Mouse (Mus musculus): ENCODE results near the gene Nolc1. TPM values are rescaled to one million over a fixed set of nuclear protein-coding genes. Genes with fewer than 3 reads are reported as not detected.

Gene Nolc1
- polyA plus RNA-seq, 1 experiment from 2014 or later: 22.2 TPM

GRCm38 (mm10) chr19:46110214-46110613 is 34.6 kb downstream of the Nolc1 start:
- no peaks in the 10 kb centered on the region for H3K36me3 ChIP-seq (ENCODE audit: control insufficient read depth, insufficient read depth)
- 92% methylated on average over 2 of the region's 2 CpGs for WGBS
- no peak for TF ChIP-seq CTCF (IDR thresholded peaks at IDR 0.05; ENCODE audit: low read depth)
- H3K27ac ChIP-seq (ENCODE audit: low read depth, low read length): no peak overlapping the region
- no peaks in the 10 kb centered on the region for H3K4me1 ChIP-seq (replicated peaks; ENCODE audit: control insufficient read depth, insufficient read depth, low read length)
- H3K9ac ChIP-seq (ENCODE audit: low read depth, low read length): no peak overlapping the region
- H3K4me3 ChIP-seq (ENCODE audit: low read depth, low read length): no peak overlapping the region
- no peak for ATAC-seq
- H3K27me3 ChIP-seq (replicated peaks; ENCODE audit: control insufficient read depth, insufficient read depth, low read length): no peaks in the 10 kb centered on the region
- no peak overlapping the region for H3K4me2 ChIP-seq (replicated peaks; ENCODE audit: low read depth)
- no peaks in the 10 kb centered on the region for H3K9me3 ChIP-seq (ENCODE audit: control insufficient read depth)

- WGBS: 86% methylated on average over 5 of the region's 5 CpGs
- no peak overlapping the region for H3K4me3 ChIP-seq (ENCODE audit: low read depth, low read length)
- H3K27me3 ChIP-seq (replicated peaks; ENCODE audit: control insufficient read depth, insufficient read depth, low read length): no peaks in the 10 kb centered on the region
- no peaks in the 10 kb centered on the region for H3K4me1 ChIP-seq (replicated peaks; ENCODE audit: control insufficient read depth, insufficient read depth, low read length)
- H3K36me3 ChIP-seq (ENCODE audit: control insufficient read depth, insufficient read depth): no peaks in the 10 kb centered on the region
- no peak overlapping the region for H3K4me2 ChIP-seq (replicated peaks; ENCODE audit: low read depth)
- no peaks in the 10 kb centered on the region for H3K9me3 ChIP-seq (ENCODE audit: control insufficient read depth)
- H3K27ac ChIP-seq (ENCODE audit: low read depth, low read length): no peak overlapping the region
- ATAC-seq: no peak
- no peak overlapping the region for H3K9ac ChIP-seq (ENCODE audit: low read depth, low read length)
- no peak for TF ChIP-seq CTCF (IDR thresholded peaks at IDR 0.05; ENCODE audit: low read depth)
Observed at GRCm38 (mm10) chr19:46110781-46111180, 35.1 kb downstream of the Nolc1 start.

DNA sequence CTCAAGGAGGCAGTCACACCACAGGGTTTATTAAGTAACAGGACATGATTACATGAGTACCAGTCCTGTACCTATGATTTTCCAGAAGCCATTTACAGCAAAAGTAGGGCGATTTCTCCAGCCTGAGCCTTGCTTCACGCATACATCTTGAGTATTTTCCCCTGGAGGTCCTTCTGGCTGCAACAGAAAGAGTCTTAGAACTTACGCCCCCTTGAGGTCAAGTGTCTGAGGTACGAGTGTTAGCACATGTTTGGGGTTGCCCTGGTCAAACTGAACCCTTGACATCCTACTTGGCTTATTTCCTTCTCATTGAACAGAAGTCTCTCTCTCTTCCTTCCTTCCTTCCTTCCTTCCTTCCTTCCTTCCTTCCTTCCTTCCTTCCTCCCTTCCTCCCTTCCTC is 39.0 kb downstream of the Nolc1 start:
- WGBS: 47% methylated on average over 4 of the region's 4 CpGs
- H3K27ac ChIP-seq (ENCODE audit: low read depth, low read length): no peak overlapping the region
- no peak for TF ChIP-seq CTCF (IDR thresholded peaks at IDR 0.05; ENCODE audit: low read depth)

DNA sequence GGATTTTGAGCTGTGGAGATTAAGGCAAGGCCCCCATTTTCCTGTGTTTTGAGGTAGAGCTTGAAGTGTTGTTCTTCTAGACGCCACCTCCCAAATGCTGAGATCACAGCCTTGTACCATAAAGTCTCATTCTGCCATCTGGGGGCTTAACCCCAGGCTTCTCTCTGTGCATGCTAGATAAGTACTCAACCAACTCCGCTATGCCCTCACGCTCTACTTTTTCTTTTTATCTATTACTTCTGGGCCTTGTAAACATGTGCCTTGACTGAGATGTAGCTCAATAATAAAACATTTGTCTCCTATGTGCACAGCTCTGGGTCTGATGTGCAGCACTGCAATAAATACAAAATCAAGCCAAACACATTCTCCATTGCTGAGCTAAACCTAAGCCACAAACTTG is 43.8 kb downstream of the Nolc1 start:
- no peak for ATAC-seq
- H3K9ac ChIP-seq (ENCODE audit: low read depth, low read length): no peak overlapping the region
- H3K27me3 ChIP-seq (replicated peaks; ENCODE audit: control insufficient read depth, insufficient read depth, low read length): no peaks in the 10 kb centered on the region
- WGBS: 86% methylated on average over 3 of the region's 3 CpGs
- H3K4me1 ChIP-seq (replicated peaks; ENCODE audit: control insufficient read depth, insufficient read depth, low read length): no peaks in the 10 kb centered on the region
- no peak overlapping the region for H3K4me3 ChIP-seq (ENCODE audit: low read depth, low read length)
- H3K4me2 ChIP-seq (replicated peaks; ENCODE audit: low read depth): no peak overlapping the region
- no peaks in the 10 kb centered on the region for H3K36me3 ChIP-seq (ENCODE audit: control insufficient read depth, insufficient read depth)
- H3K27ac ChIP-seq (ENCODE audit: low read depth, low read length): no peak overlapping the region
- H3K9me3 ChIP-seq (ENCODE audit: control insufficient read depth): no peaks in the 10 kb centered on the region
- no peak for TF ChIP-seq CTCF (IDR thresholded peaks at IDR 0.05; ENCODE audit: low read depth)

More for the DNA sequence above, 39.0 kb downstream of the Nolc1 start:
- Histone ChIP-seq H3K4me1 (replicated peaks; ENCODE audit: control insufficient read depth, insufficient read depth, low read length) (no peaks in the 10 kb centered on the region), H3K36me3 (ENCODE audit: control insufficient read depth, insufficient read depth) (no peaks in the 10 kb centered on the region), H3K9ac (ENCODE audit: low read depth, low read length) (no peak overlapping the region), H3K9me3 (ENCODE audit: control insufficient read depth) (no peaks in the 10 kb centered on the region), H3K27me3 (replicated peaks; ENCODE audit: control insufficient read depth, insufficient read depth, low read length) (no peaks in the 10 kb centered on the region), H3K4me3 (ENCODE audit: low read depth, low read length) (no peak overlapping the region), H3K4me2 (replicated peaks; ENCODE audit: low read depth) (no peak overlapping the region)
- ATAC-seq: no peak

- 71% methylated on average over 6 of the region's 6 CpGs for WGBS
- no peak for ATAC-seq
- Histone ChIP-seq H3K27ac (ENCODE audit: low read depth, low read length) (no peak overlapping the region), H3K27me3 (replicated peaks; ENCODE audit: control insufficient read depth, insufficient read depth, low read length) (no peaks in the 10 kb centered on the region), H3K9ac (ENCODE audit: low read depth, low read length) (no peak overlapping the region), H3K36me3 (ENCODE audit: control insufficient read depth, insufficient read depth) (no peaks in the 10 kb centered on the region), H3K4me1 (replicated peaks; ENCODE audit: control insufficient read depth, insufficient read depth, low read length) (no peaks in the 10 kb centered on the region), H3K4me3 (ENCODE audit: low read depth, low read length) (no peak overlapping the region), H3K9me3 (ENCODE audit: control insufficient read depth) (no peaks in the 10 kb centered on the region), H3K4me2 (replicated peaks; ENCODE audit: low read depth) (no peak overlapping the region)
- no peak for TF ChIP-seq CTCF (IDR thresholded peaks at IDR 0.05; ENCODE audit: low read depth)
Observed at GRCm38 (mm10) chr19:46120872-46121271, 45.2 kb downstream of the Nolc1 start.

- H3K4me3 ChIP-seq (ENCODE audit: low read depth, low read length): no peak overlapping the region
- TF ChIP-seq CTCF (IDR thresholded peaks at IDR 0.05; ENCODE audit: low read depth): no peak
- no peaks in the 10 kb centered on the region for H3K9me3 ChIP-seq (ENCODE audit: control insufficient read depth)
- H3K27ac ChIP-seq (ENCODE audit: low read depth, low read length): no peak overlapping the region
- no peaks in the 10 kb centered on the region for H3K4me1 ChIP-seq (replicated peaks; ENCODE audit: control insufficient read depth, insufficient read depth, low read length)
- no peak overlapping the region for H3K4me2 ChIP-seq (replicated peaks; ENCODE audit: low read depth)
- 74% methylated on average over 3 of the region's 3 CpGs for WGBS
- H3K27me3 ChIP-seq (replicated peaks; ENCODE audit: control insufficient read depth, insufficient read depth, low read length): no peaks in the 10 kb centered on the region
- no peak for ATAC-seq
- no peaks in the 10 kb centered on the region for H3K36me3 ChIP-seq (ENCODE audit: control insufficient read depth, insufficient read depth)
- H3K9ac ChIP-seq (ENCODE audit: low read depth, low read length): no peak overlapping the region
Observed at GRCm38 (mm10) chr19:46123876-46124275, 48.2 kb downstream of the Nolc1 start.

- no peak overlapping the region for H3K4me3 ChIP-seq (ENCODE audit: low read depth, low read length)
- no peaks in the 10 kb centered on the region for H3K4me1 ChIP-seq (replicated peaks; ENCODE audit: control insufficient read depth, insufficient read depth, low read length)
- H3K27me3 ChIP-seq (replicated peaks; ENCODE audit: control insufficient read depth, insufficient read depth, low read length): no peaks in the 10 kb centered on the region
- H3K27ac ChIP-seq (ENCODE audit: low read depth, low read length): no peak overlapping the region
- no peak for TF ChIP-seq CTCF (IDR thresholded peaks at IDR 0.05; ENCODE audit: low read depth)
- no peak overlapping the region for H3K9ac ChIP-seq (ENCODE audit: low read depth, low read length)
- no peaks in the 10 kb centered on the region for H3K9me3 ChIP-seq (ENCODE audit: control insufficient read depth)
- H3K4me2 ChIP-seq (replicated peaks; ENCODE audit: low read depth): no peak overlapping the region
- ATAC-seq: no peak
- no peaks in the 10 kb centered on the region for H3K36me3 ChIP-seq (ENCODE audit: control insufficient read depth, insufficient read depth)
Observed at GRCm38 (mm10) chr19:46124651-46125050, 49.0 kb downstream of the Nolc1 start.
